Mouse (Mus musculus): ENCODE measurements at regions not wholly inside any gene's neighbourhood (a gene's known extent, or its start where the extent isn't known, plus 50 kb on each side); places are given as distances from the start of the nearest gene placed in this dataset.
"Not testable (repeated sequence)": the region's sequence is repeated elsewhere in the genome, so short reads cannot be mapped to it uniquely, and the experiment has no call there.

DNA sequence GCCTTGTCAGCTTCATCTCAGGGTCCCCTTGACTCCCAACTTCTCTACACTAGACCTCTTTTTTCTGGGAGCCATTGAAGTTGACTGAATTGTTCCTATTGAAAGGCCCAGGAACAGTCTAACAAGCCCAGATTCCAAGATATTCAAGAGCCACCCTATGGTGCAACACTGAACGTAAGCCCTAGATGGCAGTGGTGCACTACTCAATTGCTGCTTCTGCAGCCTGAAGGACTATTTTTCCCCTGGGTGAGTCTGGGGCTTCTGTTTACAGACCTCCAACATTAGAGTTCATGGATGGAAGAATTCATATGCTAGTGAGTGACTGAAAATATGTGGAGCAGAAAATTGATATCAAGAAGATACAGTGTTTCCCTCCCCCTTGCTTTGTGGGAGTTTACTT is 306.4 kb upstream of the 5730507C01Rik start:
- peak; percentile 2 to 47 for DNase-seq (ENCODE audit: low spot score in 2 of 2)

GRCm38 (mm10) chr12:18216432-18216926 is 297.8 kb upstream of the 5730507C01Rik start:
- DNase-seq (ENCODE audit: low spot score in 2 of 2) = not testable (repeated sequence)

- DNase-seq (ENCODE audit: low spot score in 2 of 2) = no peak
These were observed 289.8 kb upstream of the 5730507C01Rik start for GRCm38 (mm10) chr12:18224516-18224915.

DNA sequence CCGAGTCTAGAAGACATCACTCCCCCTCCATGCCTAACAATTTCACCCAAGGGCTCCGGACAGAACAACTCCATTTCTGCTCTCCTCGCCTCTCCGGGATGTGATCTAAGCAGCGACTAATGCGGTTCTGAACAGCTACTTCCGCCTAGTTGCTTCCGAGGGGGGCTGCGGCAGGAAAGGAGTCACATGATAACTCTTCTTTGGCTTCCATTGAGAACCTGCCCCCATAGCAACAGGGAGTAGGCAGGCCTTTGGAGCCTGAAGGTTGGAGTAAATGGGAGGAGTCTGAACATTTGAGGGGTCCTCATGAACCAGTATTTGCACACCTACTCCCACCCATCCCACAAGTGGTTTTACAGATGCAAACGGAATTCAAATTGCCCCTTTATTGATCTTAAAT is 287.6 kb upstream of the 5730507C01Rik start:
- DNase-seq (ENCODE audit: low spot score in 2 of 2) = no peak

DNA sequence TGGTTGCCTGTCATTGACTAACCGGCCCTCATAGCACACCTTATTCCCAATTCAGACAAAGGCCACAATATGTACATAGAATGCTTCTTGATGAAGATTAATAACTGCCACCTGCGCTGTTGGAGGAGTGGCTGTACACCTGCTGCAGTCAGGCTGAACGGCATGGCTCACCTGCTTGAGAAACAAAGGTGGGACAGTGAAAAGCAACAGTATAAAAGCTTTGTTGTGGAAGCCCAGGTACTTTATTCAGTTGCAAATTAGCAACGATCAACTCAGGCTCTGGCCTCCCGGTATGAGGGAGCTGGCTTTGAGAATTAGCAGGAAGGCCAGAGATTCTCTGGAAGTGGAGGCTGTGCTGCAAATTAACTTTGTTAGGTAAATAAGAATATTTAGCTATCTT is 282.4 kb upstream of the 5730507C01Rik start:
- DNase-seq (ENCODE audit: low spot score in 2 of 2) = not testable (repeated sequence)

DNA sequence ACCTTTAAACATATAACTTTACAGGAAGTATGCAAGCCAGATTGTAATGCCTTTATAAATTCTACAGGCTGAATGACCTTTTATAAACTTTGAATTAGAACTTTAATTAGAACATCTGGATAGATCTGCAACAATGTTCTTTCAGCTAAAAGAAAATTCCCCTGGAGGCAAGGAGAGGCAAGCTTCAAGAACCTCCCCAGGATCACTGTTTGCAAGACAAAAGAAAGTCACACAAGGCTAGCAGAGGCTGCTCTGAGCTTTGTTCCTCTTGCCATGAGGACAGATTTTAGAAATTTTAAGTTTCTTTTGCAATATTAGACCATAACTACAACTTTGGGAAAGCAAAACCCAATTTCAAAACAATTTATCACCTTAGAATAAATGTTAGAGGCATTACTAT is 278.0 kb upstream of the 5730507C01Rik start:
- DNase-seq (ENCODE audit: low spot score in 2 of 2) = not testable (repeated sequence)

- DNase-seq (ENCODE audit: low spot score in 2 of 2) = no peak
These were observed 276.8 kb upstream of the 5730507C01Rik start for GRCm38 (mm10) chr12:18237549-18237948.

Measured in layer of hippocampus, adult 18-20 months (tissue).